Mouse (Mus musculus) neural tube, embryonic 15.5 days (tissue): ENCODE measurements at regions not wholly inside any gene's neighbourhood (a gene's known extent, or its start where the extent isn't known, plus 50 kb on each side); places are given as distances from the start of the nearest gene placed in this dataset.

Experiments used
- ATAC-seq: fragments of 200-750 bp; cut with Nextera tagmentation; 2 replicates; pipeline ENCODE4 v1.8.0; 2017; ENCODE audit warnings: mild to moderate bottlenecking, moderate TSS enrichment, moderate library complexity; ENCODE audit not compliant: low FRiP score
- H3K27ac ChIP-seq: fragments of 300-500 bp; sonication (generic); replicated peaks from 2 replicates; pipeline ENCODE4 v1.5.1; 2015; ENCODE audit warnings: mild to moderate bottlenecking, inconsistent platforms
- H3K27me3 ChIP-seq: fragments of 300-500 bp; sonication (generic); replicated peaks from 2 replicates; pipeline ENCODE4 v1.6.1; 2015; ENCODE audit warnings: inconsistent platforms
- H3K36me3 ChIP-seq: fragments of 300-500 bp; sonication (generic); 2 replicates; pipeline ENCODE4 v1.6.1; 2015; ENCODE audit warnings: inconsistent platforms
- H3K4me1 ChIP-seq: fragments of 300-500 bp; sonication (generic); 2 replicates; pipeline ENCODE4 v1.6.1; 2015; ENCODE audit warnings: inconsistent platforms
- H3K4me2 ChIP-seq: fragments of 300-500 bp; sonication (generic); 2 replicates; pipeline ENCODE4 v1.6.1; 2015; ENCODE audit warnings: inconsistent platforms, mild to moderate bottlenecking, moderate library complexity
- H3K4me3 ChIP-seq: fragments of 300-500 bp; sonication (generic); replicated peaks from 2 replicates; pipeline ENCODE4 v1.5.1; 2015; ENCODE audit warnings: mild to moderate bottlenecking, inconsistent platforms
- H3K9ac ChIP-seq: fragments of 300-500 bp; sonication (generic); replicated peaks from 2 replicates; pipeline ENCODE4 v1.6.1; 2015; ENCODE audit warnings: mild to moderate bottlenecking, inconsistent platforms
- H3K9me3 ChIP-seq: fragments of 300-500 bp; sonication (generic); replicated peaks from 2 replicates; pipeline ENCODE4 v1.6.1; 2016; ENCODE audit warnings: inconsistent platforms
- WGBS: fragments of 180-500 bp; shearing (Covaris S2); methylation state at CpG from one replicate; pipeline ENCODE4 v1.1.7; 2015; ENCODE audit warnings: mixed read lengths; 5-methylcytosine and 5-hydroxymethylcytosine counted together

DNA sequence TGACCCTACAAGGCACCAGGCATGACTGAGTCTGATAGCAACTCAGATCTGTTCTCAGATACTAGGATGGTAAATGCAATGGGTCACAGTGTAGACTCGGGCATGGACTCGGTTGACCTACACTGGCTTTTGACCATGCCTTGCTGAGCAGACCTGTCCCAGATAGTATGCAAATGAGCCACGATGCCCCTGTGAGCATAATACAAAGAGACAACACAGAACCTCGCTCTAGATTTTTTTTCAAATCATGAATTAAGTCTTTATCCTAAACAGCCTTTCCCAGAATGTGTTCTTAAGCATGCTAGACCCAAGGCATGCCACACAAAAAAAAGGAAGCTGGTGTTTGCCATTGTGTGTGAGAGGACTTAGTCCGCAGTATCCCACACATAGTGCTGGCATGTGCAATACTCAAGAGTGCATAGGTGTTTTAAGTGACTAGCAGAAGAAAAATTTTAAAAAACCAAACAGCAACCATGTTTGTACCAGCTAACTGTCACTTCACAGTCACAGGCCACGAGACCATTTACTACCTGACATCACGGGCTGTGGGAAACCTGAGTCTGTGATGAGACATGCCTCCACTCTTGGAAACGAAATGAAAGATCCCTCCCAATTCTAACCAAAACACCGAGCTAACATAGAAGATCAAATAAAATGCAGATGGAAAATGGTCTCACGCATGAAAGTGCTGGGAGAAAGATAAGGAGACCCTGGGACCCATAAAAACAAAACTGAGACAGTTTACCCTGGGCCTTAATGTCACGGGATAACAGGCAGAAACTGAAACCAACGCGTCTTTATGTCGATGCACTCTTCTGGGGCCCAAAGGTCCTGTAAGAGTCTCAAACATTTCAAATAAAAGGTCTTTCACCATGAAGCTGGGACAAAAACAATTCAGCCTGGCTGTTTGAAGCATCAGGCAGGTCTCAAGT, 95.2 kb downstream of the Fasl start:
- H3K4me2 ChIP-seq = no peak overlapping the region
- no peaks in the 10 kb centered on the region for H3K36me3 ChIP-seq
- no peak for ATAC-seq
- WGBS = 87% methylated on average over 14 of the region's 14 CpGs
- H3K27ac ChIP-seq = no peak overlapping the region
- H3K9me3 ChIP-seq = no peaks in the 10 kb centered on the region
- H3K4me3 ChIP-seq = no peak overlapping the region
- no peaks in the 10 kb centered on the region for H3K27me3 ChIP-seq
- no peak overlapping the region for H3K9ac ChIP-seq
- no peaks in the 10 kb centered on the region for H3K4me1 ChIP-seq

GRCm38 (mm10) chr1:161688946-161689345, 99.3 kb downstream of the Fasl start:
- Histone ChIP-seq H3K4me3 (no peak overlapping the region), H3K4me1 (no peaks in the 10 kb centered on the region), H3K27ac (no peak overlapping the region), H3K9ac (no peak overlapping the region), H3K9me3 (no peaks in the 10 kb centered on the region), H3K27me3 (no peaks in the 10 kb centered on the region), H3K4me2 (no peak overlapping the region), H3K36me3 (no peaks in the 10 kb centered on the region)
- whole genome bisulfite sequencing = 11% methylated on average over 3 of the region's 3 CpGs
- peak; percentile 57; the same call in 1 of the 2 replicates for ATAC-seq

DNA sequence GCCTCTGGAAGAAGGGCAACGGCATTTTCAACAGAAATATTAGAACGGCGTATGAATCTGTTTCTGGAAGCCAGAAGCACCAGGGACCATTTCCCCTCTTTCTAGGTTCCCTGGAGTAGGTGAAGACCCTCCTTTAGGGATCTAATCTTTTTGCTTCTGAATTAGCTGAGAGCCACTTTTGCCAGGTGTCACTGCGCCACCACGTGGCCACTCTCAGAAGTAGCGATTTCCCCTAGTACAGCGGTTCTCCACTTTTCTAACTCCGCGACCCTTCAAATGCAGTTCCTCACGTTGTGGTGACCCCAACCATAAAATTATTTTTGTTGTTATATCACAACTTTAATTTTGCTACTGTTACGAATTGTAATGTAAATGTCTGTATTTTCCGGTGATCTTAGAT, 100.7 kb downstream of the Fasl start:
- ATAC-seq = peak; percentile 72; the same call in 1 of the 2 replicates
- H3K27ac ChIP-seq = no peak overlapping the region
- 22% methylated on average over 12 of the region's 12 CpGs for WGBS
- no peak overlapping the region for H3K9ac ChIP-seq
- no peaks in the 10 kb centered on the region for H3K27me3 ChIP-seq
- H3K36me3 ChIP-seq = no peaks in the 10 kb centered on the region
- H3K4me1 ChIP-seq = no peaks in the 10 kb centered on the region
- no peaks in the 10 kb centered on the region for H3K9me3 ChIP-seq
- H3K4me3 ChIP-seq = no peak overlapping the region
- peak overlapping the region; percentile 9; the same call in 1 of the 2 replicates for H3K4me2 ChIP-seq

GRCm38 (mm10) chr1:161680558-161680957, 107.7 kb downstream of the Fasl start:
- no peaks in the 10 kb centered on the region for H3K9me3 ChIP-seq
- ATAC-seq = no peak

GRCm38 (mm10) chr1:161670937-161671336, 117.4 kb downstream of the Fasl start:
- Histone ChIP-seq H3K9me3 (no peaks in the 10 kb centered on the region), H3K4me2 (no peak overlapping the region), H3K4me1 (no peaks in the 10 kb centered on the region), H3K27me3 (no peaks in the 10 kb centered on the region), H3K27ac (no peak overlapping the region), H3K9ac (no peak overlapping the region), H3K36me3 (no peaks in the 10 kb centered on the region), H3K4me3 (no peak overlapping the region)
- no peak for ATAC-seq
- 89% methylated on average over 5 of the region's 5 CpGs for WGBS

More at GRCm38 (mm10) chr1:161680558-161680957, 107.7 kb downstream of the Fasl start:
- H3K4me3 ChIP-seq = no peak overlapping the region
- WGBS = 84% methylated on average over 6 of the region's 6 CpGs
- no peaks in the 10 kb centered on the region for H3K4me1 ChIP-seq
- no peak overlapping the region for H3K27ac ChIP-seq
- no peak overlapping the region for H3K9ac ChIP-seq
- no peaks in the 10 kb centered on the region for H3K36me3 ChIP-seq
- no peaks in the 10 kb centered on the region for H3K27me3 ChIP-seq
- H3K4me2 ChIP-seq = no peak overlapping the region

DNA sequence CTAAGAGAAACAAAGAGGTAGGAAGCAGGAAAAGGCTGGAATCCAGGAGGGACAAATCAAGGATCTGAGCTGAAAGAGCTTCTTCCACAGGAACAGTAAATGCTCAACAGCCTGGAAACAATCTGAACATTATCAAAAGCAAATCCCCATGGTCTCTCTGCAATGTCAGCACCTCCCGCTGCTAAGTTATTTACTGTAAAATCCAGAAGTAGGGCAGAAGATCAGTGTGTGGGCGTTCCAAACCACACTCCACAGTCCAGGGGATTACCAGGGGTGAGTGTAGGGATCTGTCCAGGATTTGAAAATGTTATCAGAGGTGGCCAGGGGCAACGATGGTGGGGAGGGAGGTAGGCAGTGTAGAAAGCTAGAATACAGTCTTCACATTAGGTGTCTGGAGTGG, 124.0 kb downstream of the Fasl start:
- Histone ChIP-seq H3K27me3 (no peaks in the 10 kb centered on the region), H3K9ac (no peak overlapping the region), H3K4me1 (no peaks in the 10 kb centered on the region), H3K4me3 (no peak overlapping the region), H3K36me3 (no peaks in the 10 kb centered on the region), H3K27ac (no peak overlapping the region), H3K9me3 (no peaks in the 10 kb centered on the region), H3K4me2 (no peak overlapping the region)
- WGBS = 66% methylated on average over 3 of the region's 3 CpGs
- ATAC-seq = no peak

GRCm38 (mm10) chr1:161663351-161663750, 124.9 kb downstream of the Fasl start:
- no peak for ATAC-seq
- 76% methylated on average over 1 of the region's 1 CpGs for WGBS
- no peaks in the 10 kb centered on the region for H3K4me1 ChIP-seq
- peaks cover 8% of the 10 kb centered on the region; the same call in 1 of the 2 replicates for H3K9me3 ChIP-seq
- no peak overlapping the region for H3K4me3 ChIP-seq
- no peak overlapping the region for H3K4me2 ChIP-seq
- no peaks in the 10 kb centered on the region for H3K36me3 ChIP-seq
- no peak overlapping the region for H3K27ac ChIP-seq
- H3K27me3 ChIP-seq = no peaks in the 10 kb centered on the region
- no peak overlapping the region for H3K9ac ChIP-seq

GRCm38 (mm10) chr1:161662241-161662640, 126.1 kb downstream of the Fasl start:
- Histone ChIP-seq H3K9me3 (peaks cover 9% of the 10 kb centered on the region; the same call in 1 of the 2 replicates), H3K4me2 (no peak overlapping the region)
- 87% methylated on average over 2 of the region's 2 CpGs for WGBS

GRCm38 (mm10) chr1:161657511-161657910, 130.8 kb downstream of the Fasl start:
- WGBS = 83% methylated on average over 1 of the region's 1 CpGs
- H3K9ac ChIP-seq = no peak overlapping the region
- H3K9me3 ChIP-seq = peaks cover 9% of the 10 kb centered on the region; the same call in 1 of the 2 replicates
- no peaks in the 10 kb centered on the region for H3K4me1 ChIP-seq
- H3K4me2 ChIP-seq = no peak overlapping the region
- H3K27me3 ChIP-seq = no peaks in the 10 kb centered on the region
- no peaks in the 10 kb centered on the region for H3K36me3 ChIP-seq
- no peak for ATAC-seq
- H3K4me3 ChIP-seq = no peak overlapping the region
- no peak overlapping the region for H3K27ac ChIP-seq

More at GRCm38 (mm10) chr1:161662241-161662640, 126.1 kb downstream of the Fasl start:
- no peaks in the 10 kb centered on the region for H3K36me3 ChIP-seq
- no peak overlapping the region for H3K27ac ChIP-seq
- no peaks in the 10 kb centered on the region for H3K27me3 ChIP-seq
- H3K4me1 ChIP-seq = no peaks in the 10 kb centered on the region
- H3K9ac ChIP-seq = no peak overlapping the region
- no peak overlapping the region for H3K4me3 ChIP-seq
- ATAC-seq = no peak

- Histone ChIP-seq H3K4me1 (no peaks in the 10 kb centered on the region), H3K27me3 (no peaks in the 10 kb centered on the region), H3K27ac (no peak overlapping the region), H3K36me3 (no peaks in the 10 kb centered on the region), H3K9ac (no peak overlapping the region), H3K9me3 (no peaks in the 10 kb centered on the region), H3K4me3 (no peak overlapping the region), H3K4me2 (no peak overlapping the region)
- WGBS = 67% methylated on average over 2 of the region's 2 CpGs
- ATAC-seq = no peak
Measured at GRCm38 (mm10) chr1:161649387-161649786, 138.9 kb downstream of the Fasl start.

- Histone ChIP-seq H3K9me3 (no peaks in the 10 kb centered on the region), H3K36me3 (no peaks in the 10 kb centered on the region), H3K27ac (no peak overlapping the region), H3K4me1 (no peaks in the 10 kb centered on the region), H3K9ac (no peak overlapping the region), H3K4me3 (no peak overlapping the region), H3K4me2 (no peak overlapping the region), H3K27me3 (no peaks in the 10 kb centered on the region)
- WGBS = 84% methylated on average over 5 of the region's 5 CpGs
- ATAC-seq = no peak
Measured at GRCm38 (mm10) chr1:161632098-161632497, 137.6 kb downstream of the Tnfsf18 start.

- Histone ChIP-seq H3K4me2 (no peak overlapping the region), H3K4me3 (no peak overlapping the region), H3K9me3 (no peaks in the 10 kb centered on the region), H3K9ac (no peak overlapping the region), H3K4me1 (no peaks in the 10 kb centered on the region), H3K27ac (no peak overlapping the region), H3K27me3 (no peaks in the 10 kb centered on the region), H3K36me3 (no peaks in the 10 kb centered on the region)
- WGBS = 84% methylated on average over 6 of the region's 6 CpGs
- ATAC-seq = no peak
Measured at GRCm38 (mm10) chr1:161621291-161621690, 126.8 kb downstream of the Tnfsf18 start.
